ENCODE assay signal across 1 mouse cellular context in genomic region chr1:82328033-82328775, GRCm38 (mm10).
TF ChIP-seq lines count a peak whose summit lies in the region.

No protein-coding gene starts in this region.

TF ChIP-seq in MEL, 35 proteins besides CTCF, POLR2A, EP300 and RAD21:
- TF ChIP-seq MXI1 (IDR thresholded peaks at IDR 0.05; ENCODE audit: low read depth, low read length): 0 out of 2 replicates have a peak, but pooled peaks have one; percentile 26
- no peak for TF ChIP-seq JUND (IDR thresholded peaks at IDR 0.05; ENCODE audit: low read depth, low read length)
